ENCODE assay signal across 8 mouse cellular contexts in genomic region chr8:104145981-104146689, GRCm38 (mm10). TPM values are rescaled to one million over a fixed set of nuclear protein-coding genes. Genes with fewer than 3 reads are reported as not detected.
DNase-seq lines count a peak whose midpoint lies in the region; ATAC-seq and TF ChIP-seq lines count a peak whose summit lies in the region.

No protein-coding gene starts in this region.

- no peaks in the 10 kb centered on the region for H3K9me3 ChIP-seq in heart, embryonic 12.5 days (replicated peaks)
- no peaks in the 10 kb centered on the region for H3K9me3 ChIP-seq in kidney, embryonic 16.5 days (ENCODE audit: low read length)
- H3K9me3 ChIP-seq in limb, embryonic 14.5 days (ENCODE audit: control insufficient read depth, low read length), result no peaks in the 10 kb centered on the region

- H3K9ac ChIP-seq in heart, embryonic 12.5 days, result no peak overlapping the region
- no peak overlapping the region for H3K9ac ChIP-seq in kidney, embryonic 16.5 days (replicated peaks; ENCODE audit: low read length)
- H3K9ac ChIP-seq in limb, embryonic 14.5 days (ENCODE audit: low read depth, low read length, severe bottlenecking), result no peak overlapping the region

- DNase-seq in A20 (ENCODE audit: low read depth, low spot score), result peak; percentile 67
- DNase-seq in limb, embryonic 14.5 days (ENCODE audit: low spot score), result peak; percentile 66
- peak; percentile 86 for DNase-seq in neural tube, embryonic 10.5 days (ENCODE audit: extremely low spot score, low spot score)
- DNase-seq in splenic B cell, adult 2 months (ENCODE audit: low read depth, low spot score), result peak; percentile 83

- H3K4me2 ChIP-seq in heart, embryonic 12.5 days, result no peak overlapping the region
- H3K4me2 ChIP-seq in kidney, embryonic 16.5 days (replicated peaks; ENCODE audit: low read depth, low read length), result no peak overlapping the region
- H3K4me2 ChIP-seq in limb, embryonic 14.5 days (replicated peaks; ENCODE audit: low read depth, low read length, severe bottlenecking), result no peak overlapping the region

- H3K36me3 ChIP-seq in heart, embryonic 12.5 days, result peaks cover 6% of the 10 kb centered on the region; the same call in 1 of the 2 replicates
- no peaks in the 10 kb centered on the region for H3K36me3 ChIP-seq in kidney, embryonic 16.5 days (ENCODE audit: insufficient read depth, low read length)
- H3K36me3 ChIP-seq in limb, embryonic 14.5 days (ENCODE audit: control insufficient read depth, insufficient read depth, low read length), result no peaks in the 10 kb centered on the region
- H3K36me3 ChIP-seq in splenic B cell, adult 2 months (ENCODE audit: control insufficient read depth, insufficient read depth, low read length, poor library complexity, severe bottlenecking), result no peaks in the 10 kb centered on the region

- H3K4me1 ChIP-seq in bone marrow, adult 2 months (ENCODE audit: control insufficient read depth, insufficient read depth, low read length), result no peaks in the 10 kb centered on the region
- H3K4me1 ChIP-seq in embryonic fibroblast, embryonic 13.5 days (ENCODE audit: control insufficient read depth, insufficient read depth, low read length), result no peaks in the 10 kb centered on the region
- no peaks in the 10 kb centered on the region for H3K4me1 ChIP-seq in heart, embryonic 12.5 days (replicated peaks)
- H3K4me1 ChIP-seq in kidney, embryonic 16.5 days (ENCODE audit: insufficient read depth, low read length), result no peaks in the 10 kb centered on the region
- no peaks in the 10 kb centered on the region for H3K4me1 ChIP-seq in limb, embryonic 14.5 days (ENCODE audit: control insufficient read depth, insufficient read depth, low read length)

- H3K27ac ChIP-seq in bone marrow, adult 2 months (ENCODE audit: control insufficient read depth, insufficient read depth, low read depth, low read length, poor library complexity), result no peak overlapping the region
- H3K27ac ChIP-seq in embryonic fibroblast, embryonic 13.5 days (ENCODE audit: insufficient read depth, low read length), result no peak overlapping the region
- no peak overlapping the region for H3K27ac ChIP-seq in heart, embryonic 12.5 days (ENCODE audit: poor library complexity, severe bottlenecking)
- no peak overlapping the region for H3K27ac ChIP-seq in kidney, embryonic 16.5 days (ENCODE audit: low read length)
- H3K27ac ChIP-seq in limb, embryonic 14.5 days (replicated peaks; ENCODE audit: low read depth, low read length), result no peak overlapping the region

- WGBS in bone marrow, adult 2 months, result 37% methylated on average over 15 of the region's 15 CpGs
- WGBS in heart, embryonic 12.5 days, result 29% methylated on average over 15 of the region's 15 CpGs
- 35% methylated on average over 15 of the region's 15 CpGs for WGBS in kidney, embryonic 16.5 days
- WGBS in limb, embryonic 14.5 days, result 27% methylated on average over 15 of the region's 15 CpGs

- no peak overlapping the region for H3K4me3 ChIP-seq in bone marrow, adult 2 months (replicated peaks; ENCODE audit: control insufficient read depth, low read depth, low read length)
- H3K4me3 ChIP-seq in embryonic fibroblast, embryonic 13.5 days (ENCODE audit: insufficient read depth, low read length), result no peak overlapping the region
- no peak overlapping the region for H3K4me3 ChIP-seq in heart, embryonic 12.5 days
- H3K4me3 ChIP-seq in kidney, embryonic 16.5 days (ENCODE audit: low read length), result no peak overlapping the region
- H3K4me3 ChIP-seq in limb, embryonic 14.5 days (replicated peaks; ENCODE audit: low read length), result no peak overlapping the region

- no peak for TF ChIP-seq POLR2A in bone marrow, adult 2 months (IDR thresholded peaks at IDR 0.05; ENCODE audit: borderline replicate concordance, control insufficient read depth, low read depth, low read length)
- no peak for TF ChIP-seq POLR2A in embryonic fibroblast, embryonic 13.5 days (IDR thresholded peaks at IDR 0.05; ENCODE audit: low read depth, low read length)
- TF ChIP-seq POLR2A in limb, embryonic 14.5 days (IDR thresholded peaks at IDR 0.05; ENCODE audit: borderline replicate concordance, extremely low read depth, insufficient read depth, insufficient read length), result no peak

- peak; percentile 38; the same call in 1 of the 2 replicates for ATAC-seq in heart, embryonic 12.5 days (ENCODE audit: insufficient number of reproducible peaks, low FRiP score)
- ATAC-seq in kidney, embryonic 16.5 days (ENCODE audit: low FRiP score, low TSS enrichment), result peak; percentile 85
- peak; percentile 72 for ATAC-seq in limb, embryonic 14.5 days (ENCODE audit: low FRiP score, low read depth)

- H3K27me3 ChIP-seq in heart, embryonic 12.5 days (replicated peaks), result no peaks in the 10 kb centered on the region
- H3K27me3 ChIP-seq in kidney, embryonic 16.5 days (ENCODE audit: insufficient read depth, low read length), result no peaks in the 10 kb centered on the region
- H3K27me3 ChIP-seq in limb, embryonic 14.5 days (ENCODE audit: control insufficient read depth, insufficient read depth, low read length), result no peaks in the 10 kb centered on the region
- H3K27me3 ChIP-seq in splenic B cell, adult 2 months (ENCODE audit: control insufficient read depth, insufficient read depth, low read length, poor library complexity, severe bottlenecking), result no peaks in the 10 kb centered on the region

- peak; percentile 68 for TF ChIP-seq CTCF in bone marrow, adult 2 months (IDR thresholded peaks at IDR 0.05; ENCODE audit: control insufficient read depth, insufficient read depth, low read length)
- 0 out of 2 replicates have a peak, but pooled peaks have one; percentile 14 for TF ChIP-seq CTCF in embryonic fibroblast, embryonic 13.5 days (IDR thresholded peaks at IDR 0.05; ENCODE audit: borderline replicate concordance, insufficient read depth, low read length)

RNA-seq across cellular contexts. Expression of gene Bean1, which starts 24.1 kb away (rescaled TPM):
- 0.54 and 2.6 TPM in 2 replicates for polyA plus RNA-seq in bone marrow, adult 2 months (2011; ENCODE audit: insufficient read depth, insufficient read length, low replicate concordance, missing spikeins)
- 0.89 and 0.90 TPM in 2 replicates for polyA plus RNA-seq in embryonic fibroblast, embryonic 13.5 days (2011; ENCODE audit: insufficient read length, low read depth, missing spikeins)
- 0.27 and 0.28 TPM in 2 replicates for polyA plus RNA-seq in heart, embryonic 12.5 days (2016; fragmentation: Nextera tagmentation; extraction: Ambion mirVana)
- 2.3 and 2.5 TPM in 2 replicates for polyA plus RNA-seq in kidney, embryonic 16.5 days (2015; fragmentation: Nextera tagmentation; extraction: Ambion mirVana)
- polyA plus RNA-seq in limb, embryonic 14.5 days (2012; rRNA removed), result 4.5 and 6.5 TPM in 2 replicates
- 1.7 and 1.8 TPM in 2 replicates for polyA plus RNA-seq in limb, embryonic 14.5 days (2014; fragmentation: Nextera tagmentation; extraction: Ambion mirVana)

RNA-seq across cellular contexts. Expression of gene Cdh5, which starts 44.7 kb away (rescaled TPM):
- polyA plus RNA-seq in bone marrow, adult 2 months (2011; ENCODE audit: insufficient read depth, insufficient read length, low replicate concordance, missing spikeins), result 1.00 and 2.2 TPM in 2 replicates
- not detected in 2 replicates for polyA plus RNA-seq in embryonic fibroblast, embryonic 13.5 days (2011; ENCODE audit: insufficient read length, low read depth, missing spikeins)
- 47.6 and 51.6 TPM in 2 replicates for polyA plus RNA-seq in heart, embryonic 12.5 days (2016; fragmentation: Nextera tagmentation; extraction: Ambion mirVana)
- polyA plus RNA-seq in kidney, embryonic 16.5 days (2015; fragmentation: Nextera tagmentation; extraction: Ambion mirVana), result 38.1 and 42.2 TPM in 2 replicates
- polyA plus RNA-seq in limb, embryonic 14.5 days (2012; rRNA removed), result 58.0 and 62.1 TPM in 2 replicates
- 34.1 and 34.6 TPM in 2 replicates for polyA plus RNA-seq in limb, embryonic 14.5 days (2014; fragmentation: Nextera tagmentation; extraction: Ambion mirVana)

Comparison
In these comparisons a context has a peak if more than half of its experiments do, and no peak if none do; other contexts are left out.
1. RNA of gene Cdh5, which starts 44.7 kb away (polyA plus RNA-seq): 34.1 to 62.1 TPM in limb, embryonic 14.5 days, 47.6 to 51.6 TPM in heart, embryonic 12.5 days and 38.1 to 42.2 TPM in kidney, embryonic 16.5 days; 1.00 to 2.2 TPM in bone marrow, adult 2 months and not detected in embryonic fibroblast, embryonic 13.5 days; every median in the first group is over 10 times any median in the second.
2. Peak in every context shown above with its lines, with median percentiles within 50 percentile points of each other: DNase-seq and ATAC-seq.